Mouse (Mus musculus) myocyte (in vitro differentiated cells): ENCODE results near the gene Spem1.

Experiments used
- MAX ChIP-seq: IDR thresholded peaks from one replicate; pipeline ENCODE4 v1.6.1; 2011; ENCODE audit warnings: low read depth, mild to moderate bottlenecking, control low read depth
- MYOD1 ChIP-seq, 3 experiments: IDR thresholded peaks; one replicate each; pipeline ENCODE4 v1.6.1; 2011; ENCODE audit warnings: control low read depth in 2 of 3, low read depth in 2 of 3, mild to moderate bottlenecking in 2 of 3, moderate library complexity in 1 of 3; ENCODE audit not compliant: insufficient read length in 2 of 3, control insufficient read depth in 1 of 3
- MYOG ChIP-seq, 3 experiments: IDR thresholded peaks; one replicate each; pipeline ENCODE4 v1.6.1; 2011; ENCODE audit warnings: control low read depth in 2 of 3, low read depth in 2 of 3, mild to moderate bottlenecking in 2 of 3; ENCODE audit not compliant: insufficient read length in 2 of 3, control insufficient read depth in 1 of 3, insufficient read depth in 1 of 3
- POLR2A ChIP-seq: IDR thresholded peaks from one replicate; pipeline ENCODE4 v1.6.1; 2011; ENCODE audit warnings: low read depth, mild to moderate bottlenecking, control low read depth, moderate library complexity; ENCODE audit not compliant: insufficient read length

GRCm38 (mm10) chr11:69835326-69835965 lies 13.5 kb upstream of the Spem1 start:
- no peak for TF ChIP-seq POLR2A
- no peak for TF ChIP-seq MYOD1 (IDR thresholded peaks at IDR 0.05; ENCODE audit: control insufficient read depth in 1 of 3, insufficient read length in 2 of 3, low read depth in 2 of 3)
- TF ChIP-seq MAX = no peak
- no peak for TF ChIP-seq MYOG (IDR thresholded peaks at IDR 0.05; ENCODE audit: control insufficient read depth in 1 of 3, insufficient read depth in 1 of 3, insufficient read length in 2 of 3, low read depth in 2 of 3)
